Mouse (Mus musculus) monocyte, adult 5-6 weeks (primary cell): ENCODE data around the gene Gm45521. TPM values are rescaled to one million over a fixed set of nuclear protein-coding genes. Genes with fewer than 3 reads are reported as not detected.
"Not testable (repeated sequence)": the region's sequence is repeated elsewhere in the genome, so short reads cannot be mapped to it uniquely, and the experiment has no call there.

ENCODE experiments used
- ATAC-seq: fragments of 153-309, 156-312 bp; replicated peaks from 2 replicates; pipeline ENCODE4 v1.8.0; 2017; ENCODE audit warnings: mild to moderate bottlenecking; ENCODE audit not compliant: low TSS enrichment, insufficient number of reproducible peaks, severe bottlenecking, poor library complexity, low FRiP score
- total RNA-seq: library from RNA; stranded (forward); fragments of 200-1000, 200-491, 200-594 nt; gene quantifications from 3 replicates; pipeline ENCODE4 v1.2.3, GENCODE M21; 2017

The Gm45521 gene
- total RNA-seq, 1 experiment from 2014 or later: not detected

DNA sequence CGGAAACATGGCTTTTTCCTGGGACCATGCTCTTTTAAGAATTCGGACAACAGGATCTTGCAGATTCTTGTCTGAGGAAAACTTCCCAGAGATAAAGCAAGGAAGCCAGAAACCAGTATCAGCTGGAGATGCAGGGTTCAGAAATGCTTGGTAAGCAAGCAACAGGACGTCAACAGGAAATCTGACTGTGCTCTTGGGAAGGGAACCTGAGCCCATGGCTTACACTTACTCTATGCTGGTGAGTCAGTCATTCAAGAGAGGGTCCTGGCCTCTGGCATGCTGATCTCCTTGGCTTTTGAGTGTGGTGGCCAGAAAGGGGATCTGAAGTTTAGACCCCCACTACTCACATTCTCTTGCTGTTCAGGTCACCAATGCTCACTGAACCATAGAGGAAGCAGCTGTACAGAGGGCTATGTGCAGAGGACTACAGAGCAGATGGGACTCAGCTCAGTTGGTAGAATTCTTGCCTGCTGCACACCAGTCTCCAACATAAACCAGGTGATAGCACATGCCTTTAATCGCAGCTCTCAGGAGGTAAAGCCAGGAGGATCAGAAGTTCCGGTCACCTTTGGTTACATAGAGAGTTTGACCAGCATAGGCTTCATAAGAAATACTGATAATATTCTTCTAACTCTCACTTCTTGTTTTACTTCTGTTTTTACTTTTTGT, 34.2 kb downstream of the Gm45521 start:
- no peak for ATAC-seq

DNA sequence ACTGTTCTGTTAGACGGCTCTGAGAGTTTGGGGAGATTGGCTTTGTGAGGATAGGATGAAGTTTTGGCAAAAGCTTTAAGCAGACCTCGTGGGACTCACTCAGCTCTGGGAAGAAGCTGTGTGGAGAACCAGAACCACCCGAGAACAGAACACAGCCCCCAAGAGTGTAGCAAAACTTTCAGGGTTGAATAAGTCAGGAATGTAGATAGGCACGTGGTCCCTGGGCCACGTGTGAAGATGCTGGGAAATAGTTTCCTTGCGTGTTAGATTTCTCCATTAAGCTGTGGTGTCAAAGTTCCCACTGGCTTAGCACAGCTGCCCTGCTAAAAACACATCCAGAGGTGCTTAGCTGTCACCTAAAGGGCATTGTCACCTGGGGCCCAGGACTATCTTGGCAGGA, 35.1 kb downstream of the Gm45521 start:
- ATAC-seq: no peak

DNA sequence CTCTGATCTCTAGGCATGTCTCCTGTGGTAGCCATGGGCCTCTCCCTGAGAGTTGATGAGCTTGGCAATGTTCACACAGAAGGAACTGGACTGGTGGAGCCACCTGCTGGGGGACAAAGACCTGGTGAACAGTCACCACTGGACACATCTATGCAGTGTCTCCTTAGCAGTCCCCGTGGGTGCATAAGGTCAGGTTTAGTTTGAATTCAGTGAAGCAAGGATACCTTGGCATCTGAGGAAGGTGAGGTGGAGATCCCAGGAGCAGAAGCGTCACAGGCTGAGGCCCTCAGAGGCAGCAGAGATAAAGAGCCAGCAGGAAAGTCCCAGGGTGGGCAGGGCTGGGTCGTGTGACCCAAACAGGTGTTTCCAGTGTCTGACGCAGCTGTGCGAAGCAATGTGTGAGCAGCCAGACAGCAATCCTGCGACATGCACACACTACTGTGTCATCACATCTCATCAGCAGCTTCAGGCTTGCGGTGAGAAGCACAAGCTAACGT, 37.2 kb downstream of the Gm45521 start, which contains the start of gene Dnase1l3:
Dnase1l3 (minus strand) TSS at position 303 of the 497 bp plus-strand sequence.
- peak; percentile 12; the same call in 1 of the 2 replicates for ATAC-seq

DNA sequence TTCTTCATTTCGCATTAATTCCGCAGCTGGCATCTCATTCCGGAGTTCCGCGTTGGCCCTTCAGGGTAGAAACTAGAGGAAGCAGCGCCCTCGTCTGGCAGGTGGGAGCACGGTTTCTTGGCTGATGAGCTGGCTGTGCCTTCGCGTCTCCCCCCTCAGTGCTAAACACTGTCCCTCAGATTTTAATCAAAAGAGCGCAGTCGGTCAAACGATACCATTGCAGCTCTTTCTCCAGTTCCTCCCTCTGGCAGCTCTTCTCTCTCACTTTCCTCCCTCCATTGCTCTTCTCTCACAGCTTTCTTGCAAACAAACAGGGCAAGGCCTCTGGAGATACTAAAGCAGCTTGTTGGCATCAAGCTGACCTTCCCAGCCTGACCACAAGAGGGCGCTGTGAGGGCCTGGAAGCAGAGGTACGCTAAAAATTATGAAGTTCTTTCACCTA, 40.2 kb downstream of the Gm45521 start:
- ATAC-seq: peak; percentile 71

DNA sequence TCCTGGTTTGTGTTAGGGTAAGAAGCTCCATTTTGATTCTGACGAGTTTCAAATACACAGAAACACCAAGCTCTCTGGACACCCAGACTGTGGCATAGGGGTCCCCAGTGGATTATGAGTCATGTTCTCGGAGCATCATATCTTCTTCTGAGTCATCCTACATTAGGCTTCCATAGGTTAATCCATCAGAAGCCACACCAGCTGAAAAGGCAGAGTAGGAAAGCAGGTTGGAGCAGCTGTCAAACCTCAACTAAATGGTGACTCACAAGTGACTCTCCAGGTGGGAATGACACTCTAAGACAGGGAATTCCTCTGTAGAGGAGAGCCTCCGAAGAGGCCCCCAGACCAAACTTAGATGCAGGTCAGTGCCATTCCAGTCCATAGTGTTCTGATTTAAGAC, 41.9 kb downstream of the Gm45521 start:
- ATAC-seq: no peak

DNA sequence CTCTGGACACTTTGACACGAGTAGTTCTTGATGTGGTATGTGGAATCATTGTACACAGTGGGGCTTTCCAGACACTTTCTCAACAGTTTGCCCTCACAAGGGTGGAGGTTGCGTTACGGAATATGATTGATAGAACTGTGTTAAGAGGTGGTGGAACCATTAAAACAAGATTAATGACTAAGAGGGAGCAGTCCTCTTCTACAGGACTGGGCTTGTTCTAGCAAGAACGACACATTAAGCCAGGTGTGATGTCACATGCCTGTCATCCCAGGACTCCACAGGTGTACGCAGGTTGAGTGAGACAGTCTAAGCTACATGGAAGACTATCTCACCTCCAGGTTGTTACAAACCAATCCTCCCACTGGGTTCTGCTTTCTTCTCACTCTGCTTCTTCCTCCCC, 42.3 kb downstream of the Gm45521 start:
- ATAC-seq: no peak

DNA sequence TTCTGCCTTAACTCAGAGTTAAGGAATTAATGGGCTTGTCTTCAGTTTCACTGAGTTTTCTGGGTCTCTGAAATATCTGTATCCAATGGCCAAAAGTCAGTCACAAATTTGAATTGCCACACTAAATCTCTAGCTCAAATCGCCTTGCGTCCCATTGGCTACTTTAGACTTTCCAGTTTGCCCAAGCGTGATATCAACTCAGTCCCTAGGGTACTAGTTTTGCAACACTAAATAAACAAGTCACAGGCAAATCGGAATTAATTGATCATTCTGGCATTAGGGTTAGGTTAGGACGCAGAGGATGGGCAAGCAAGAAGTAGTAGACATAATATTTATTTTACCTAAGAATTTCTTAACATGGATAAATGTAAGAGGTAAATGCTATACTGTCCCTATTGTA, 43.2 kb downstream of the Gm45521 start:
- ATAC-seq: no peak

DNA sequence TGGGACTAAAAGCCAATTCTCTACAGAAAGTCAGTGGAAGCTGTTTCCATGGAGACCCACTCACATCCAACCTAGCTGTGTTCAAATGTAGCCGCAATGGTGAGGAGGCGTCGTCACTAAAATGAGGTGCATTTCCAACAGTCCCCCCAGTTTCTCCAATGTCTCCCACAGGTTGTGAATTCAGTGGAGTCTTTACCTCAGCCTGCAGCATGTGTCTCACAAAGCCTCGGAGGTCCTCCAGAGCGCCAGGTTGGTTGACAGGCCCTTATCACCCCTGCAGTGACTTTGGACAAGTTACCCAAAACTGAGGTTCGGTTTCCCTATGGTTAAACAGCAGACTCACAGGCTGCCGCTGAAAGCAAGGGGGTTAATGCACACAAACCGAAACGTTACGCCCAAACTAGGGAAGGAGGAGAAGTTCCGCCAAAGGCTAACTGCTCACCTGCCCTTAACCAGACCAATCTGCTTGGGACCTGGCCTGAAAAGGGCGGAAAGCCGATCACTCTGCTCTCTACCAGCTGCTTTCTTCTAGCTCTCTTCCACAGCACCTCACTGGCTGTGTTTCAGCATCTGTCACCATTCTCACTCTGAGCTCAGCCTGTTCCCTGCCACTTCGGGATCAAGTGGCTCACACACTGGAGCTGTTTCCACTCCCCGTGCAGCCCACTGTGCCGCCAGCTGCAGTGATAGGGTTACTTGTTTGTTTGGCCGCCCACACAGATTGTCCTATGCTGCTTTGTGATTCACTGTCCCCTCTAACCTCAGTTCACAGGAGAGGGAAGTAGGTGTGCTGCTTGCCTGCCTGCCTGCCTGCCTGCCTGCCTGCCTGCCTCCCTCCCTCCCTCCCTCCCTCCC, 44.0 kb downstream of the Gm45521 start:
- ATAC-seq: no peak

DNA sequence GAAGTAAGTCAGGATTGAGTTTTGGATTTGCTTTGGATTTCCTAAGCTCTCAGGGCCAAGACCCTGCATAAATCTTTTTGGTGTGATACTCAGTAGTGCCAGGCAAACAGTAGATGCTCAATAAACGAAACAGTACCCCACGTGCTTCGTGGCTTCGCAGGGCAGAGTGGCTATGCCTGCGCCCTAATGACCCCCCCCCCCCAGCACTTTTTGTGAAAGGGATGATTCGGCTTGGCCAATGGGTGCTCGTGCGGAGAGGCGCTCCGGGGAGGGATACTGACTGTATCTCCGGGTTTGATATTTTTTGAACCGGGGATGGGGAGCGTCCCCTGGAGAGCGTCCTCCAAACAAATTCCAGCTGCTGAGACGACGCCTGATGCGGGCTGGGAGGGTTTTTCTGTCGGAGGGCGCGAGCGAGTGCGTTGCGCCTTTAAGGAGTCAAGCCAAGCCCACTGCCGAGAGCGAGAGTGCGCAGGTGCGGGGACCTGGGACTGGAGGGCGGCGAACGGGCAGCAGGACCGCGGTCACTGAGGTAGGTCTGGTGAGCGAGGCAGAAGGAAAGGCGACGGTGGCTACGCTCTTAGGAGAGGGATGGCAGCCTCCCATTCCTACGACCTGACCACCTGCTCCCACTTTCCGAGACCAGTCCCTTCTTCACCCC, 45.5 kb downstream of the Gm45521 start, which contains the start of gene Abhd6:
Abhd6 (plus strand) TSS at position 471 of the 661 bp plus-strand sequence.
- ATAC-seq: peak; percentile 52

DNA sequence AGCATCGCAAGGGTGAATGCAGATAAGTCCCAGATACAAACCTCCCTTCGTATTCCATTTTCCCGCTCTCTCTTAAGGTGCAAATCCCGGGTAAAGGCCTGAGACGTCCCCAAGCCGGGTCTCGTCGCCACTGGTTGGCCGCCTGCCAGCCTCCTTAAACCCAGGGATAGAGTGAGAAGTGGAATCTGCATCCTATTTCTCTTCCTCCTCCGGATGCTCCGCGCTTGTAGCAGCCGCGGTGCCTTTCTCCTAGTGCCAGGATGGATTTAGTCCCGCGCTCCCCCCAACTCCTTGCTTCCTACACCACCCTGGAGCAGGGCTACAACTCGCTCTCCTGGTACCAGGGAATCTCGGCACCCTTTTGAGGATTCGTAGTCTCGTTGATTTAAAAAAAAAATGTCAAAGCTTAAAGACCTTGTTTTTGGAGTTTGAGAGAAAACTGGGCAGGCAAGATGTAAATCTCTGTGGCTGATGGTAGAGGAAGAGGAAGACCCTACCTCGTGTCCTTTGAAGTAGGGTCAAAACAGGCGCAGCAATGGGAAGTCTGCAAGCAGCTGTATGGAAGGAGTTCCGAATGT, 46.1 kb downstream of the Gm45521 start:
- no peak for ATAC-seq

DNA sequence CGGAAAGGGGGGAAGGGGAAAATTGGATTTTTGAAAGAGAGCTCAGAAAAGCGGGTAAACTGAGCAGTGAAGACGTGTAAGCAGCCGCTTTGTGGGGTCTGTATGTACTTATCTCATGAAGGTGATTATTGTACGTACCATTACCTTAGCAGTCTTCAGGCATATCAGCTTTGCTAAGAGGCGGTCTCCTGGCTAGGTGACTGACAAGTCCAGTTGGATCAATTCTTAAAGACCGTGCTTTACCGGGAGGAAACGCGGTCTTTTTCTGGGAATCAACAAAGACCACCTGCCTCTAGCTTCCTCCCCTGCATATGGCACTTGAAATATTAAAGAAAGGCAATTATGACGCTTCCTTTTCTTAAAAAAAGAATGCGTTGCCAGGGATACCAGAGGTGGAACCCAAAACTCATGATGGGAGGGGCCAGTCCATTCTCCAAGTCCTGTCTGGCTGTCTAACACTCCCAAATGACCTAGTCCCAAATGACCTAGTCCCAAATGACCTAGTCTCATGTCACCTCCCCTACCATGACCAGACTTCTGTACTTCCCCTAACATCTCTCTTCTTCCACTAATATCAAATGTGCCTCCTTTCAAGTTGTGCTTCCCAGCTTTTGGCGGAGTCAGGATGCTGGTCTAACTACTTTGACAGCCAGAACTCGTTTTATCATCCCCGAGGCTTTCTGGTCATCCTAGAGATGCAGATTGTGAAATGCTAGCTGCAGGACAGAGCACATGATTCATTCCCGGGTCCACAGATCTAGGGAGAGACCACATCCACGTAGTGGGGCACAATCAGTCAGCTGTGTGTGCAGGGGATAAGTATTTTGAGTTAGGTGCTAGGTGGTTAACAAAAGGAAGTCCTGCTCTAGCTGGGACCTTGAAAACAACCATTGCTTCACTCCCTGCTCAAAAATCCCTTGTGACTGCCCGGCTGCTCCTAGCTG, 46.9 kb downstream of the Gm45521 start:
- ATAC-seq: no peak

DNA sequence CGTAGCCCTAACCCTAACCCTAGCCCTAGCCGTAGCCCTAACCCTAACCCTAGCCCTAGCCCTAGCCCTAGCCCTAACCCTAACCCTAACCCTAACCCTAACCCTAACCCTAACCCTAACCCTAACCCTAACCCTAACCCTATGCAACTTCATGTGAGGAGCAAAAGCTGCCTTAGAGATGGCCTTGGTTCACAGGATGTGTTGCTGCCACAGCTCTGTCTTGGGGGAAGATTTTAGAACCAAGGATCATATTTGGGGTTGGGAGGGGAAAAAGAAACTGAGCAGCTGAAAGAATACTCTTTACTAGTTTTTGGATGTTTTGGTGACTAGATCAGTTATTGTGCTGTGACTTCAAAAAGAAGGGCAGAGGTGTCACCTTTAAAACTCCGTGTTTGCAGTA, 49.0 kb downstream of the Gm45521 start:
- ATAC-seq: not testable (repeated sequence)

DNA sequence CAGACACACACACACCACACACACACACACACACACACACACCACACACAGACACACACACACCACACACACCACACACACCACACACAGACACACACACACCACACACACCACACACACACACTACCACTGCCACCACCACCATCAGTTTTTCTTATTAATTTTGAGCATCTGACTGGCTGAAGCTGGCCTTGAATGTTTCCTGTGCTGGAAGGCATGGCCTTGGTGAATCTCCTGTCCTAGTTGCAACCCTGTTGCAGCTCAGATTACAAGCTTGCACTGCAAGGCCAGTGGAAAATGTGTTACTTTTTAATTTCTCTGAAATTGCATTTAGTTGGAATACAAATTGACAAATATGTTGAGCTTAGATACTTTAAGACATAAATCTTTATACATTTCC, 50.0 kb downstream of the Gm45521 start:
- ATAC-seq: no peak

DNA sequence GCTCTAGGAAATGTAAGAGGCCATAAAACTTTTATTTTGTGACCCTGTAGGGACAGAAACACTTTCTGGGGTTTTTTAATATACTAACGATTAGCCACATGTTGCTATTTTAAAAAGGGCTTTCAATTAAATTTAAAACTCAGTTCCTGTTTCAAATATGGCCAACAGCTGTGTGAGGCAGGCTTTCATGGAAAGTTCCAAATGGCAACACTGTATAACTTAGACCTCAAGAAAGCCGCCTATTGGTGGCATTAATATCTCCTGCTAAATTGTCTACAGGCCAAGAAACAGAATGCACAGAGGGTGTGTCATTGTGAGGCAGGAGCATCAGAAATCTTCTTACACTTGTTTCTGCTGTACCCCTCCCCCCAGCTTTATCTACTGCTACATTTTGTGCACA, 50.4 kb downstream of the Gm45521 start:
- ATAC-seq: no peak

DNA sequence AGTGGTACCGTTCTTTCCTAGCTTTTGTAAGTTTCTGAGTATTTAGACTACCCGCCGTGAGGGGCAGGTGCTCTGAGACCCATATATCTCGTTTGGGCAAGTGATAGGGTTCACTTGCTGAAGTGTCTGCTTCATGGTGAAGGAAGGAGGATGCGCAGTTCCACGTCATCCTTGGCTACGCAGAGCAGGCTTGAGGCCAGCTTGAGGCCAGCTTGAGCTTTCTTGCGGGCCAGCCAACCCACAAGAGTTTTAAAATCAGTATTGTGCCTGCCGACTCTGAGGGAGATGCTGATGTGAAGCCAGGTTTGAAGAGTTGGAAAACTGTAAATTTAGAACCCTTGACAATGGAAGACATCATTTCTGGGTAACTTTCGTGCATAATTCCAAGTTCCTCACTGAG, 50.8 kb downstream of the Gm45521 start:
- ATAC-seq: no peak
